Mouse (Mus musculus): ENCODE data around the gene Gpd2.

Gpd2 gene

GRCm38 (mm10) chr2:57297226-57297625 lies 59.8 kb downstream of the Gpd2 start:
- DNase-seq (ENCODE audit: low spot score in 2 of 2) = no peak

- DNase-seq (ENCODE audit: low spot score in 2 of 2) = no peak
Measured at GRCm38 (mm10) chr2:57301539-57301938, 64.1 kb downstream of the Gpd2 start.

- no peak for DNase-seq (ENCODE audit: low spot score in 2 of 2)
Measured at GRCm38 (mm10) chr2:57304212-57304611, 66.8 kb downstream of the Gpd2 start.

- DNase-seq (ENCODE audit: low spot score in 2 of 2) = no peak
Measured at GRCm38 (mm10) chr2:57312268-57312797, 74.9 kb downstream of the Gpd2 start.

- no peak for DNase-seq (ENCODE audit: low spot score in 2 of 2)
Measured at GRCm38 (mm10) chr2:57316055-57316454, 78.6 kb downstream of the Gpd2 start.

- no peak for DNase-seq (ENCODE audit: low spot score in 2 of 2)
Measured at GRCm38 (mm10) chr2:57318336-57318735, 80.9 kb downstream of the Gpd2 start.

- DNase-seq (ENCODE audit: low spot score in 2 of 2) = no peak
Measured at GRCm38 (mm10) chr2:57326091-57326490, 88.7 kb downstream of the Gpd2 start.

- DNase-seq (ENCODE audit: low spot score in 2 of 2) = no peak
Measured at GRCm38 (mm10) chr2:57329327-57329726, 91.9 kb downstream of the Gpd2 start.

GRCm38 (mm10) chr2:57330812-57331211 lies 93.4 kb downstream of the Gpd2 start:
- DNase-seq (ENCODE audit: low spot score in 2 of 2) = no peak

GRCm38 (mm10) chr2:57331266-57331665 lies 93.8 kb downstream of the Gpd2 start:
- DNase-seq (ENCODE audit: low spot score in 2 of 2) = no peak

- no peak for DNase-seq (ENCODE audit: low spot score in 2 of 2)
Measured at GRCm38 (mm10) chr2:57333481-57333880, 96.0 kb downstream of the Gpd2 start.

- DNase-seq (ENCODE audit: low spot score in 2 of 2) = no peak
Measured at GRCm38 (mm10) chr2:57335397-57335796, 98.0 kb downstream of the Gpd2 start.

- DNase-seq (ENCODE audit: low spot score in 2 of 2) = no peak
Measured at GRCm38 (mm10) chr2:57338779-57339178, 101.3 kb downstream of the Gpd2 start.

GRCm38 (mm10) chr2:57342910-57343309 lies 105.5 kb downstream of the Gpd2 start:
- DNase-seq (ENCODE audit: low spot score in 2 of 2) = no peak

- DNase-seq (ENCODE audit: low spot score in 2 of 2) = no peak
Measured at GRCm38 (mm10) chr2:57350615-57351014, 113.2 kb downstream of the Gpd2 start.

GRCm38 (mm10) chr2:57353722-57354432 lies 116.4 kb downstream of the Gpd2 start:
- no peak for DNase-seq (ENCODE audit: low spot score in 2 of 2)

- no peak for DNase-seq (ENCODE audit: low spot score in 2 of 2)
Measured at GRCm38 (mm10) chr2:57354848-57355247, 117.4 kb downstream of the Gpd2 start.

- no peak for DNase-seq (ENCODE audit: low spot score in 2 of 2)
Measured at GRCm38 (mm10) chr2:57356222-57356822, 118.9 kb downstream of the Gpd2 start.

GRCm38 (mm10) chr2:57362503-57362902 lies 125.1 kb downstream of the Gpd2 start:
- no peak for DNase-seq (ENCODE audit: low spot score in 2 of 2)

- DNase-seq (ENCODE audit: low spot score in 2 of 2) = no peak
Measured at GRCm38 (mm10) chr2:57374647-57375046, 137.2 kb downstream of the Gpd2 start.

GRCm38 (mm10) chr2:57375138-57375837 lies 137.9 kb downstream of the Gpd2 start:
- no peak for DNase-seq (ENCODE audit: low spot score in 2 of 2)

- no peak for DNase-seq (ENCODE audit: low spot score in 2 of 2)
Measured at GRCm38 (mm10) chr2:57378147-57378889, 140.9 kb downstream of the Gpd2 start.
